Mouse (Mus musculus): Measurements from ENCODE around the gene Kcna3. TPM values are rescaled to one million over a fixed set of nuclear protein-coding genes. Genes with fewer than 3 reads are reported as not detected.
A peak's percentile ranks its signal among the peaks of the same experiment; 100 is the strongest.

Kcna3 gene
- polyA plus RNA-seq, 1 experiment, result 3.9 TPM

GRCm38 (mm10) chr3:107037105-107037504, 1.1 kb downstream of the Kcna3 start:
- TF ChIP-seq POLR2A (IDR thresholded peaks at IDR 0.05; ENCODE audit: low read depth, low read length) (no peak), CTCF (IDR thresholded peaks at IDR 0.05; ENCODE audit: extremely low read depth, insufficient read length, insufficient replicate concordance, low read depth, low read length) (no peak)
- peaks cover 14% of the 10 kb centered on the region; the same call in 1 of the 2 replicates for H3K27me3 ChIP-seq (ENCODE audit: control insufficient read depth, insufficient read depth, low read length)
- H3K36me3 ChIP-seq (ENCODE audit: control insufficient read depth, insufficient read depth, low read length), result no peaks in the 10 kb centered on the region
- H3K4me1 ChIP-seq (ENCODE audit: control insufficient read depth, insufficient read depth, insufficient read length, low read length), result peaks cover 4% of the 10 kb centered on the region; the same call in 1 of the 2 replicates
- H3K27ac ChIP-seq (ENCODE audit: insufficient read depth, low read depth, low read length), result peak overlapping the region; percentile 45
- H3K4me3 ChIP-seq (ENCODE audit: low read depth, low read length), result peak overlapping the region; percentile 72
- WGBS, result 50% methylated on average over 12 of the region's 12 CpGs

GRCm38 (mm10) chr3:107037536-107038155, 1.7 kb downstream of the Kcna3 start:
- peak overlapping the region; percentile 45 for H3K27ac ChIP-seq (ENCODE audit: insufficient read depth, low read depth, low read length)
- no peak for TF ChIP-seq CTCF (IDR thresholded peaks at IDR 0.05; ENCODE audit: extremely low read depth, insufficient read length, insufficient replicate concordance, low read depth, low read length)
- no peak for TF ChIP-seq POLR2A (IDR thresholded peaks at IDR 0.05; ENCODE audit: low read depth, low read length)
- 69% methylated on average over 16 of the region's 16 CpGs for WGBS
- peaks cover 14% of the 10 kb centered on the region; the same call in 1 of the 2 replicates for H3K27me3 ChIP-seq (ENCODE audit: control insufficient read depth, insufficient read depth, low read length)
- H3K36me3 ChIP-seq (ENCODE audit: control insufficient read depth, insufficient read depth, low read length), result no peaks in the 10 kb centered on the region
- peak overlapping the region; percentile 72 for H3K4me3 ChIP-seq (ENCODE audit: low read depth, low read length)
- H3K4me1 ChIP-seq (ENCODE audit: control insufficient read depth, insufficient read depth, insufficient read length, low read length), result peaks cover 4% of the 10 kb centered on the region; the same call in 1 of the 2 replicates

DNA sequence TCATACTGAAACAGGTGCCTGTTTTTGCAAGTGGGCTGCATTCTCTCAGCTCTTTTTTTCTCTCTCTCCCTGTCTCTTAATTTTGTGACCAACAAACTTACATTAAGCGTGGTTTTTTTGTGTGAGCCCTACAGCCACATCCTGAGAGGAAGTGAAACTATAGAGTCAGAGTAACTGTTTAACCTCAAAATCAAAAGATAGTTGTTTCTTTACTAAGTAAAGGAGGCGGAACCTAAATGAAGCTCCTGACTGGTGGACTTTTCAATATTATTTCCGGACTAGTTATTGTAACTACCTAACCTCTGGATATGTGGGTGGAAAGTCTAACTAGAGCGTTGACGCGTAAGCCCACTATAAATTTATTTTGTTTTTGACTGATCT, 2.2 kb downstream of the Kcna3 start:
- TF ChIP-seq CTCF (IDR thresholded peaks at IDR 0.05; ENCODE audit: extremely low read depth, insufficient read length, insufficient replicate concordance, low read depth, low read length) (no peak), POLR2A (IDR thresholded peaks at IDR 0.05; ENCODE audit: low read depth, low read length) (no peak)
- H3K27me3 ChIP-seq (ENCODE audit: control insufficient read depth, insufficient read depth, low read length), result peaks cover 14% of the 10 kb centered on the region; the same call in 1 of the 2 replicates
- no peak overlapping the region for H3K4me3 ChIP-seq (ENCODE audit: low read depth, low read length)
- WGBS, result 75% methylated on average over 6 of the region's 6 CpGs
- H3K4me1 ChIP-seq (ENCODE audit: control insufficient read depth, insufficient read depth, insufficient read length, low read length), result peaks cover 4% of the 10 kb centered on the region; the same call in 1 of the 2 replicates
- peak overlapping the region; percentile 75 for H3K27ac ChIP-seq (ENCODE audit: insufficient read depth, low read depth, low read length)
- no peaks in the 10 kb centered on the region for H3K36me3 ChIP-seq (ENCODE audit: control insufficient read depth, insufficient read depth, low read length)

- H3K4me3 ChIP-seq (ENCODE audit: low read depth, low read length), result peak overlapping the region; percentile 35; the same call in 1 of the 2 replicates
- peak overlapping the region; percentile 75 for H3K27ac ChIP-seq (ENCODE audit: insufficient read depth, low read depth, low read length)
- peaks cover 14% of the 10 kb centered on the region; the same call in 1 of the 2 replicates for H3K27me3 ChIP-seq (ENCODE audit: control insufficient read depth, insufficient read depth, low read length)
- H3K36me3 ChIP-seq (ENCODE audit: control insufficient read depth, insufficient read depth, low read length), result no peaks in the 10 kb centered on the region
- H3K4me1 ChIP-seq (ENCODE audit: control insufficient read depth, insufficient read depth, insufficient read length, low read length), result peaks cover 4% of the 10 kb centered on the region; the same call in 1 of the 2 replicates
- no peak for TF ChIP-seq POLR2A (IDR thresholded peaks at IDR 0.05; ENCODE audit: low read depth, low read length)
- TF ChIP-seq CTCF (IDR thresholded peaks at IDR 0.05; ENCODE audit: extremely low read depth, insufficient read length, insufficient replicate concordance, low read depth, low read length), result no peak
- 56% methylated on average over 10 of the region's 10 CpGs for WGBS
Observed at GRCm38 (mm10) chr3:107038661-107039223, 2.8 kb downstream of the Kcna3 start.

GRCm38 (mm10) chr3:107039306-107039705, 3.3 kb downstream of the Kcna3 start:
- H3K27ac ChIP-seq (ENCODE audit: insufficient read depth, low read depth, low read length), result no peak overlapping the region
- H3K4me1 ChIP-seq (ENCODE audit: control insufficient read depth, insufficient read depth, insufficient read length, low read length), result peaks cover 4% of the 10 kb centered on the region; the same call in 1 of the 2 replicates
- no peak overlapping the region for H3K4me3 ChIP-seq (ENCODE audit: low read depth, low read length)
- no peaks in the 10 kb centered on the region for H3K36me3 ChIP-seq (ENCODE audit: control insufficient read depth, insufficient read depth, low read length)
- no peak for TF ChIP-seq POLR2A (IDR thresholded peaks at IDR 0.05; ENCODE audit: low read depth, low read length)
- TF ChIP-seq CTCF (IDR thresholded peaks at IDR 0.05; ENCODE audit: extremely low read depth, insufficient read length, insufficient replicate concordance, low read depth, low read length), result no peak
- H3K27me3 ChIP-seq (ENCODE audit: control insufficient read depth, insufficient read depth, low read length), result peaks cover 14% of the 10 kb centered on the region; the same call in 1 of the 2 replicates

- 72% methylated on average over 3 of the region's 3 CpGs for WGBS
- peaks cover 14% of the 10 kb centered on the region; the same call in 1 of the 2 replicates for H3K27me3 ChIP-seq (ENCODE audit: control insufficient read depth, insufficient read depth, low read length)
- no peaks in the 10 kb centered on the region for H3K36me3 ChIP-seq (ENCODE audit: control insufficient read depth, insufficient read depth, low read length)
- no peak overlapping the region for H3K4me3 ChIP-seq (ENCODE audit: low read depth, low read length)
- peaks cover 4% of the 10 kb centered on the region; the same call in 1 of the 2 replicates for H3K4me1 ChIP-seq (ENCODE audit: control insufficient read depth, insufficient read depth, insufficient read length, low read length)
- TF ChIP-seq POLR2A (IDR thresholded peaks at IDR 0.05; ENCODE audit: low read depth, low read length), result no peak
- no peak for TF ChIP-seq CTCF (IDR thresholded peaks at IDR 0.05; ENCODE audit: extremely low read depth, insufficient read length, insufficient replicate concordance, low read depth, low read length)
- no peak overlapping the region for H3K27ac ChIP-seq (ENCODE audit: insufficient read depth, low read depth, low read length)
Observed at GRCm38 (mm10) chr3:107040408-107040807, 4.4 kb downstream of the Kcna3 start.

GRCm38 (mm10) chr3:107041718-107042117, 5.7 kb downstream of the Kcna3 start:
- Histone ChIP-seq H3K27me3 (ENCODE audit: control insufficient read depth, insufficient read depth, low read length) (0 out of 2 replicates have a peak, but pooled peaks cover 2% of the 10 kb centered on the region), H3K4me3 (ENCODE audit: low read depth, low read length) (no peak overlapping the region), H3K4me1 (ENCODE audit: control insufficient read depth, insufficient read depth, insufficient read length, low read length) (no peaks in the 10 kb centered on the region), H3K27ac (ENCODE audit: insufficient read depth, low read depth, low read length) (no peak overlapping the region), H3K36me3 (ENCODE audit: control insufficient read depth, insufficient read depth, low read length) (no peaks in the 10 kb centered on the region)
- no peak for TF ChIP-seq POLR2A (IDR thresholded peaks at IDR 0.05; ENCODE audit: low read depth, low read length)
- no peak for TF ChIP-seq CTCF (IDR thresholded peaks at IDR 0.05; ENCODE audit: extremely low read depth, insufficient read length, insufficient replicate concordance, low read depth, low read length)
- WGBS, result 74% methylated on average over 1 of the region's 1 CpGs
